Mouse (Mus musculus) spleen, adult 12 weeks (tissue): Measurements from ENCODE around the gene Ergic1.

Experiments
- DNase-seq: peaks from one replicate; pipeline ENCODE4 v3.0.0; 2022; ENCODE audit warnings: low spot score

Gene Ergic1

DNA sequence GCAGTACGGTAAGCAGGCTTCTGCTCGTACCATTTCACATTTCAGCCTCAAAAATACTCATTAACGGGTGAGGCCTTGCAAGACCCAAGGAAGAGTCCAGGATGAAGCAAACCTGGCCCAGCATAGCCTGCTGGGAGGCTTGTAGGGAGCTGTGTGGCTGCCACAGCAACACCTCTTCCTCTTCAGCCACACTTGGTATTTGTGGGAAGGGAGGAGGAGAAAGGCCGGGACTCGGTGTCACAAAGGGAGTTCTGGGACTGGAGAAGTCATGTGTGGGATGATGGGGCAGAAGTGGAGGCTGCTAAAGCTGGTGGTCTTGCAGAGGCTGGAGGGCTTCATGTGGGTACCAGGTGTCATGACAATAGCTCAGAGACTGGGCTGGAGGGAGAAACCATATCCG, 40.2 kb downstream of the Ergic1 start:
- DNase-seq = no peak

DNA sequence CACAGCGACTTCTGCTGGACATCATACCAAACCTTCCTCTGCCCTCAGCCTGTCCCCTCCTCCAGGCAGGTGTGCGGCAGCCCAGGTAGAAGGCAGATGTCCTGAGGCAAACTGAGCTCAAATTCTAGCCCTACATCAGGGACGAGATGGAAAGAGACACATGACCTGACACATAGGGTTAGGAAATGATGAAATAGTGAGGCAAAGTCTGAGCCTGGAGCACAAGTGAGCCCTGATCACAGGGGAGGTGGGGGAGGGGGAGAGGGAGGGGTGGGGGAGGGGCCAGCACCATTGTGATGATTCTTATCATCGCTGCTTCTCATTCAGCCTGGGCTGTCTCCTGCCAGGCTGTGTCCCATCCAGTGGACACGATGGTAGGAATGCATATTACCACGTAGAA, 40.6 kb downstream of the Ergic1 start:
- DNase-seq = no peak

DNA sequence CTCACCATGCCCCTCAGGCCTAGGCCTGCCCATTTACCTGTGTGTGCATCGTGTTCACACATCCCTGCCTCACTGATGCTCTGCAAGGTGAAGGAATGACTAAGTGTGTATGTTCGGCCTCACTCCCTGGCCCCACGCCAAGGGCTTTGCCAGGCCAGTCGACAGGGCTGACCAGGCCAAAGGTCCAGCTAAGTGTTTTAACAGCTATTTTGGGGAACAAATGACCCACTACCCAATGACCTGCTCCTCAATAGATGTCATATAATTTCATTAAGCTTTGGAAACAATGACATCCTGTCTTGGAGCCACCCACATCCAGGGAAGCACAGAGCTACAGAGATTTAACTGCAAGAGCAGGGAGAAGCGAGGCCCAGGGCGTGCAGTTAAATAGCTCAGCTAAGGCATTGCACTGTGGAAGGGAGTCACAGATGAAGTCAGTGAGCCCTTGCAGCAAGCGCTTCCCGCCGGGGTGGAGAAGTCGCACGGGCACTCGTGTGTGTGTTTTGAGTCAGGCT, 41.1 kb downstream of the Ergic1 start:
- DNase-seq = no peak

DNA sequence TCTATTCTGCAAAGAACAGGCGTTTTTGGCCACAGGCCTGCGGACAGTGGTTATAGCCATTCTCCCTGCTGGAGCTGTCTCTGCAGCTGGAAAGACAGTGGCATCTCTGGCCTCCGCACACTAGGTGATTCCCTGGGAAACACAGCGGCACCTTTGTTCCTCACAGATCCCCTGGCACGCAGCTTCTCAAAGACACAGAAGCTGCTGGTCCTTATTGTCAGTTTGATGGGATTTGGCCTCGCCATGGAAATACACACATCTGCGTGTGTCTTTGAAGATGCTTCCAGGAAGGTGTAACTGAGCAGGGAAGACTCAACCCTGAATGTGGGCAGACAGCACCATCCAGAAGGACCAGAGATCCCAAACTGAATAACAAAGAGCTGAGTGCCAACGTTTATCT, 42.0 kb downstream of the Ergic1 start:
- no peak for DNase-seq

DNA sequence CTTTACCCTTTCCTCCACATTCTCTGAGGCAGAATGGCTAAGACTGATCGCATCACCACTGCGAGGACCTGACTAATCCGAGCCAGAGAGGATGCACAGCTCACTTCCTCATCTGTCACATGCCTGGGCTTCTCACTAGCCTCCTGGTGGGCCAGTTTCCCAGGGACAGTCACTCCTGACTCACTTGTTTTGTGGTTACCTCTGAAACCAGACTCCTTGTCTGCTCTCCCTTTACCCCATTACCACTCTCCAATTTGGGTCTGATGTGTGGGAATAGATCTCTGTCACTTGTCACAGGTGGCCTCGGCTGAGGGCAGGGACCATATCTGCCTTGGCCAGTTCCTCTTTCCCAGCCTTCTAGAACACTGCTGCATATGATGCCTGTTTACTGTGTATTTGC, 44.3 kb downstream of the Ergic1 start:
- DNase-seq = no peak

GRCm38 (mm10) chr17:26606516-26606915, 45.2 kb downstream of the Ergic1 start:
- DNase-seq = no peak

- DNase-seq = no peak
Measured at GRCm38 (mm10) chr17:26608348-26608747, 47.1 kb downstream of the Ergic1 start.

GRCm38 (mm10) chr17:26608877-26609276, 47.6 kb downstream of the Ergic1 start:
- no peak for DNase-seq

DNA sequence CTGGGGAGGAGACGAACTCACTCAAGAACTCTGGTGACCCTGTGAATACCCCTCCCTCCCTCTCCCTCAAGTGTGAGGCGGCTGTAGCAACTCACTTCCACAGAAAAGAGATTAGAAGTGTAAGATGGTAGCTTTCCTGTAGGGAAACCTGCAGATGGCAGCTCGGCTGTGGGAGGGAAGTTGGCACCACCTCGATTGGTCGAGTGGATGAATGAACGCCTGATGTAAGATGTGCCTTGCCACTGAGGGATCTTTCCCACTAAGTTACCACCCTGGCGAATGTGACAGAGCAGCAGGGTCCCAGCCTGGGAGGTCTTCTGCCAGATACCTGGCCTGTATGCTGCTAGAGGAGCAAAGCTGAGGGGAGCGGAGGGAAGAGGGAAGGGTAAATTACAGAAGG, 48.5 kb downstream of the Ergic1 start:
- DNase-seq = no peak

DNA sequence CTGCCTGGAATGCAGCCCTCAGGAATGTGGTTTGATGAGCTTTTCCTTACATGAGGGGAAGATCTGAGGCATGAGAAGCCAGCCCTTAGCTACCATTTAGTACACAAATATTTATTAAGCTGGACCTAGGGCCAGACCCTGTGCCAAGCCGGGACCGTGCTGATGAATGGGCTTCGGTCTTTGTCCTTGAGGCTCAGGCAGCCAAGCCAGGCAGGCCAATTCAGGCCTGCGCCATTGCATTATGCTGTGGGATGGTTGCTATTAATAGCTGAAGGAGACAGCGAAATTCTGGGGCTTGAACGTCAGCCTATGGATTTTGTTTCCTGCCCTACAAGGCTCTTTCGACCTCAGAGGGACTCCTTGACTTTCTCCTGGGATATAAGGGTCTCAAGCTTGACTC, 50.0 kb downstream of the Ergic1 start:
- DNase-seq = no peak

DNA sequence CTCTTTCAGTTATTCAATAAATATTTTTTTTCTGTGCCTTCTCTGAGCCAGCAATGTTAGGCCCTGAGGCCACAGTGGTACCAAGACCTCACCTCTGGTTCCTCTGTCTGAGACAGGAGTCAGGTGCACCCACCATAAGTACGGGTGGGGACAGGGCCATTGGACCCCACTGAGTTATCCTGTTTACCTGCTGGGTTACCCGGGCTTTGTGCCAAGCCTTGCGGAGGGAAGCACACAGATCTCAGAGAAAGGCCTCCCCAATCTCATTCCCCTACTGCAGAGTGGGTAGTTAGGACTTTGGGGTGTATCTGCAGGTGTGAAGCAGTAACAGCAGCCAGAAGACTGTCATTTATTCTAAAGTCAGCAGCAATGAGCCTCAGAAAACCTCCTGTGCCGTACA, 50.6 kb downstream of the Ergic1 start:
- DNase-seq = no peak

DNA sequence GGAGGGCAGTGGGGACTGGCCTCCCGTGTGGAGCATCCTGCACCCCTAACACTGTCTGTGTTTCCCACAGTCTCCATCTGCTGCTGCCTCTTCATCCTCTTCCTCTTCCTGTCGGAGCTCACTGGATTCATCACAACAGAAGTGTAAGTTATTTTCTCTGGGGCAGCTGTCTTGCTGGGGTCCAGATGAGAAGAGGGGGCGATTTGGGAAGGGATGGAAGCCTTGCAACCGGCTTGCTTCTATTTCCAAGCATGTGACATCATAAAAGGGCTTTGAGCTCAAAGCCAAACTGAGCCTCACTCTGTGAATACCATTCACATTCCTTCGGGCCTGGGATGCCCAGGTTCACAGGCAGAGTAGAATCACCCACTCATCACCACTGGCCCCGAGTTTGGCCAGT, 53.0 kb downstream of the Ergic1 start:
- DNase-seq = no peak

DNA sequence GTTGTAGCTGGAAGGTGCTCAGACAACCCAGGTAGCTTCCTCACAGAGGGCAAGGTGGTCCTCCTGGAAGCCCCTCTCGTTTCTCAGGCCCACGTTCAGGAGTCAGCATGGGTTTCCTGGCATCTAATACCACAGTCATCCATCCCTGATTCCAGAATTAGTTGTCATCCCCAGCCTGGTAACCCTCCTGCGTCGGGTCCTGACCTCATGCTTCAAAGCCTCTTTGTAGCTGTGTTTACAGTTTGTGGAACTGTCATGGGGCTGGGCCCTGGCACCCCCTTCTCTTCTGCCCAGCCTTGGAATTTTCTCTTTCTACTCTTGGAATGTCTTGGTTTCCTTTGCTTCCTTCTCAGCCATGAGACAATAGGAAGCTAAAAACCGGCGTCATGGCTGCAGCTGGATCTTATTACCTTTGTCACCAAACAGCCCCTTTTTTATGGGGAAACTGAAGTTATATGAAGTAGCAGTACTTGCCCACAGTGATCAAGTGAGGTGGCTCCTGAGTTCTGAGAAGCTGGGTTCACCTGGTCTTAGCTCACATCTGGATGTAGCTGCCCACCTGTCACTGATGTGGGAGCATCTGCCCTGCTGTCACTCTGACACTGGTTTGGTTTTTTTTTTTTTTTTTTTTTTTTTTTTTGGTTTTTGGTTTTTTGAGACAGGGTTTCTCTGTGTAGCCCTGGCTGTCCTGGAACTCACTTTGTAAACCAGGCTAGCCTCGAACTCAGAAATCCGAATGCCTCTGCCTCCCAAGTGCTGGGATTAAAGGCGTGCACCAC, 53.6 kb downstream of the Ergic1 start:
- DNase-seq = no peak

- DNase-seq = no peak
Measured at GRCm38 (mm10) chr17:26616696-26617095, 55.4 kb downstream of the Ergic1 start.

DNA sequence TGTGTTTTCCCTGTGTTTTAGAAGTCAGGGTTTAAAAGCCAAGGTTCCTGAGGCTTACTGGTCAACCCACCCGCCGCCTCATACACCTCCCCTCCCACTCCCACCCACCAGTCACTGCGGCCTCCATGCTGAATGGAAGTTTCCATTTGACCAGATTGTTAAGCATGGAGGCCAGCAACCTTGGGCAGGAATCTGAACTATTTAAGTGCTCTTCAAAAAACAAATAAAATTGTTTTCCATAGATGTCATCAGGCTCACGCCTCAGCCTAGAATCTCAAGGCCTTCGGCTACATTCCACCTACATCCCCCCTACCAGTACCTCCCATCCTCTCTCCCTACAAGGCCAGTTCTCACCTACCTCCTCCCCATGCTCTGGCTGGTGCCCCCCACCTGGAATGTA, 57.2 kb downstream of the Ergic1 start:
- DNase-seq = no peak

- DNase-seq = no peak
Measured at GRCm38 (mm10) chr17:26619577-26619976, 58.3 kb downstream of the Ergic1 start.

DNA sequence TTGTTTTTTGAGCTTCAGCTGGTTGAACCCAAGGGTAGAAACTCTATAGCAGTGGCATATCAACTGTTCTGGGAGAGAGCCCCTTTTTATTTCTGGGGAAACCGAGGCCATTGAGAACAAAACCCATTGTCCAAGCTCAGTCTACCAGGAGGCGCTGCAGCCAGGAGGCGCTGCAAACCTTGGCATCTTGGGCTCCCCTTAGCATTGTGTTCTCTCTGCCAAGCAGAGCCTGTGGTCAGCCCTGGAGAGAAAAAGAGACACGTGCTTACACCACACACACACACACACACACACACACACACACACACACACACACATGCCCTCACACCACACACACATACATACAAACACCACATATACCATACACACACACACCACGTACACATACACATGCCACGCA, 59.0 kb downstream of the Ergic1 start:
- DNase-seq = no peak

- DNase-seq = peak; percentile 31
Measured at GRCm38 (mm10) chr17:26620786-26621766, 59.8 kb downstream of the Ergic1 start.

GRCm38 (mm10) chr17:26621912-26622311, 60.6 kb downstream of the Ergic1 start:
- no peak for DNase-seq

GRCm38 (mm10) chr17:26623991-26624390, 62.7 kb downstream of the Ergic1 start:
- no peak for DNase-seq

- no peak for DNase-seq
Measured at GRCm38 (mm10) chr17:26624999-26625398, 63.7 kb downstream of the Ergic1 start.

DNA sequence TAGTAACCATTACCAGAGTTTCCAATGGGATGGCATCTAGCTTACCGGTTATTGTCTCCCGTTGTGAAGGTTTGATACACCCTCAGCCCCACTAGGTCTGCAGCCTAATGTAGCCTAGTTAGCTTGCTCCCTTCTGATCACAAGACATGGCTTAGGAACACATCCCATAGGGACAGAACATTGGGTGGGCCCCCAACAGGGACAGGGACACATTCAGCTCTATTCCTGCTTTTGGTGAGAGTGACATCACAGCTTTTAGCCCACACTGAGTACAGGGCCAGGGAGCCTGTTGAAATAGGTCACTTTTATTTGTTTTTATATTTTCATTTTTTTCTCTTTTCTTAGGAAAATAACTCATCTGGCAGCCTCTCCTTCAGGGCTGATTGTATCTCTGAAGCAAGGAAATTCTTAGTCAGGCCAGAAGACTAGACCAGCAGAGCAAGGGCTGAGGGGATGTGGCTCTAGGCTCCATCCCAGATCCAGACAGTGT, 64.3 kb downstream of the Ergic1 start:
- no peak for DNase-seq

DNA sequence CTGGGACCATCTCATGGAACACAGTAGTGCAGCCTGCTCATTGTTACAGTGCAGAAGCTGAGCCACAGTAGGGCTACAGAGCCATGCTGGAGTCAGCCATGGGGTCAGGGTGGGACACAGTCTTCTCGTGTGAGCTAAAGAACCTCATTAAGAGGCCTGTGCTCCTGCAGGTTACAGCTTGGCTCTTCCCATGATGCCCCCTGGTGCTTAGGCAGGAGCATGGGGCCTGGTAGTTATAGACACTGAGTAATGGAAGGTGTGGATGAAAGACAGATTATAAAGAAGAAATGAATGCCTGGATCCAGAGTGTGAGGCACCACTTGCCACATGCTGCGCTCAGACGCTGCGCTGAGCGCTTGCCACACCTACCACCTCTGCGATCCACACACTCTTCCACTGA, 67.2 kb downstream of the Ergic1 start:
- DNase-seq = no peak
